Mouse (Mus musculus) embryonic fibroblast, embryonic 13.5 days (primary cell): ENCODE measurements around the gene Kif24. TPM values are rescaled to one million over a fixed set of nuclear protein-coding genes. Genes with fewer than 3 reads are reported as not detected.
A peak's percentile ranks its signal among the peaks of the same experiment; 100 is the strongest.
"Not testable (repeated sequence)": the region's sequence is repeated elsewhere in the genome, so short reads cannot be mapped to it uniquely, and the experiment has no call there.

Experiments
- H3K27ac ChIP-seq: 2 replicates; pipeline ENCODE4 v1.5.1; 2012; ENCODE audit warnings: low read length, control low read depth, inconsistent platforms; ENCODE audit not compliant: insufficient read depth
- H3K4me1 ChIP-seq: 2 replicates; pipeline ENCODE4 v1.6.1; 2011; ENCODE audit warnings: low read length; ENCODE audit not compliant: control insufficient read depth, insufficient read depth
- H3K4me3 ChIP-seq: 2 replicates; pipeline ENCODE4 v1.5.1; 2011; ENCODE audit warnings: mild to moderate bottlenecking, control low read depth, low read length; ENCODE audit not compliant: insufficient read depth
- CTCF ChIP-seq: IDR thresholded peaks from 2 replicates; pipeline ENCODE4 v1.5.1; 2011; ENCODE audit warnings: mild to moderate bottlenecking, control low read depth, low read length, moderate library complexity, borderline replicate concordance; ENCODE audit not compliant: insufficient read depth
- POLR2A ChIP-seq: IDR thresholded peaks from 2 replicates; pipeline ENCODE4 v1.6.1; 2011; ENCODE audit warnings: low read depth, mild to moderate bottlenecking, control low read depth, low read length, moderate library complexity
- polyA plus RNA-seq: library from polyadenylated mRNA; stranded (reverse); fragments of >200 nt; gene quantifications from 2 replicates; pipeline ENCODE4 v1.2.4, GENCODE M21; 2011; ENCODE audit warnings: low read depth; ENCODE audit not compliant: missing spikeins, insufficient read length

Gene Kif24
- polyA plus RNA-seq, 1 experiment = 5.8 TPM

DNA sequence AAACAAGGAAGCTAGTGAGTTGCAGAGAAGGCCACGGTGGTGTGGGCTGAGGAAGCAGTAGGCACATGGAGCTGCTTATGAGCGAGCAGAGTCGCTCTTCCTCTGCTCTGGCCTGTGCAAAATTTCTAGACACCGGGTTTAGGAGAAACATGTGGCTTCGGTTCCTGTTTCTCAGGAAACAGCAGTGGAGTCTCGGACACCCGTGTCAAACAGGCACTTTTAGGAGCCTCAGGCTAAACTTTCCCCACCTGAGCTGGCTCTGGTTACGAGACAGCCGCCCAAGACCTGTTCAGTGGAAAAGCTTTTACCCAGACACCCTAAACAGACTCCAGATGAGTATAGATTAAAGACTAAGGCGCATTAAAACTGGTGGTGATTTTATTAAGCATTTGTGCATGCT, 4.5 kb upstream of the Kif24 start:
- no peaks in the 10 kb centered on the region for H3K4me1 ChIP-seq
- no peak for TF ChIP-seq CTCF
- no peak for TF ChIP-seq POLR2A
- no peak overlapping the region for H3K4me3 ChIP-seq
- no peak overlapping the region for H3K27ac ChIP-seq

GRCm38 (mm10) chr4:41468396-41469080, 3.9 kb upstream of the Kif24 start:
- TF ChIP-seq POLR2A (no peak), CTCF (no peak)
- Histone ChIP-seq H3K4me3 (no peak overlapping the region), H3K4me1 (no peaks in the 10 kb centered on the region), H3K27ac (no peak overlapping the region)

- TF ChIP-seq CTCF (no peak), POLR2A (no peak)
- H3K27ac ChIP-seq = no peak overlapping the region
- H3K4me1 ChIP-seq = no peaks in the 10 kb centered on the region
- peak overlapping the region; percentile 58 for H3K4me3 ChIP-seq
Measured at GRCm38 (mm10) chr4:41465287-41465665, 589 bp upstream of the Kif24 start.

DNA sequence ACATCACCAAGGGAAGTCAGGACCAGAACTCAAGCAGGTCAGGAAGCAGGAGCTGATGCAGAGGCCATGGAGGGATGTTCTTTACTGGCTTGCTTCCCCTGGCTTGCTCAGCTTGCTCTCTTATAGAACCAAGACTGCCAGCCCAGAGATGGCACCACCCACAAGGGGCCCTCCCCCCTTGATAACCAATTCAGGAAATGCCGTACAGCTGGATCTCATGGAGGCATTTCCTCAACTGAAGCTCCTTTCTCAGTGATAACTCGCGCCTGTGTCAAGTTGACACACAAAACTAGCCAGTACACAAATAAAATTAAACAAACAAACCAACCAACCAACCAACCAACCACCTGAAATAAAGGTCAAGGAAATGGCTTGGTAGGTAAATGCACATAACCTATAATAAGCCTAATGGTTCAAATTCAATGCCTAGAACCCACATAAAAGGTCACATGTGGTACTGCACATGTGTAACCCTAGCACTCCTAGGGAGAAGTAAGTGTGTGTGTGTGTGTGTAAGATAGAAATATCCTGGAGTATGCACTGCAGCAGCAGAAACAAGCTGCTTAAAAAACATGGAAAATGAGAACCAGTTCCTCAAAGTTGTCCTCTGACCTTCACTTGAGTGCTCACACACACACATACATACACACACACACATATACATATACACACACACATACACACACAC, 1.5 kb downstream of the Kif24 start:
- not testable (repeated sequence) for H3K4me1 ChIP-seq, H3K27ac ChIP-seq, H3K4me3 ChIP-seq

DNA sequence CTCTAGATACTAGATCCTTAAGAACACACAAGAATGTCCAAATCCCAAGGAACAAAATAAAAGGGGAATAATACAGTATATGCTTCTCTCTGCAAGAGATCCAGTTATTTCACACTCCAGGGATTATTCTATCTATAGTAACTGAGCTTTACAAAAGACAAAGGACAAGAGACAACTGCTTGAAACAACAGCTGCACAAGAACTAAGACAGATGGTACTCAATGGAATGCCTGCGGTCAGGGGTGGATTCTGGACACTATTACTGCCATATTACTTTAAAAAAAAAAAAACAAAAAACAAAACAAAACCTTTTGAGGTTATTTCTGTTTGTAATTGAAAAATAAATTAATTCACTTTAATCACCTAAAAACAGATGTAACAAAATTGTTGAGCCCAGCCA, 4.0 kb downstream of the Kif24 start:
- Histone ChIP-seq H3K27ac (no peak overlapping the region), H3K4me1 (no peaks in the 10 kb centered on the region), H3K4me3 (no peak overlapping the region)

GRCm38 (mm10) chr4:41447595-41447994, 17.1 kb downstream of the Kif24 start:
- TF ChIP-seq POLR2A (no peak), CTCF (no peak)

More for the DNA sequence above, 4.0 kb downstream of the Kif24 start:
- TF ChIP-seq POLR2A = no peak
- TF ChIP-seq CTCF = no peak

DNA sequence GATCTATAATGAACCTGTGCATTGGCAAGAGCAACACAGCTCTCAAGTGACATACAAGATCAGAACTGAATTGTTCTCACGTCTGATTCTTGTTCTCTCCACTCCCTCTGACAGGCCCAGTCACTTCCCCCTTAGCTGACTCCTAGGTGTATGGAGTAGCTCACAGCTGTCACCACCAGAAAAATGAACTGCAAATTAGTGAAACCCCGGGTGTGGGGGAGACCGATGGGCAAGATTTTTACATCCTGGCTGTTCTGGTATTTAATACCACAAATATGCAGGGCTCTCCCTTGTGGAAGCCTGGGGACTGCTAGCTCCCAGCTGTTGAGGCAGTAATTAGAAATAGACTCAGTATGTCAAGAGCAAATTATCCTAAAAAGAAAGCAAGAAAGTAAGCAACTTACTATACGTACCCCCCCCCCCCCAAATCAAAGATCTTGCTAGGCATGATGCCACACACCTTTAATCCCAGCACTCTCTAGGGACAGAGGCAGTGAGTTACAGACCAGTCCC, 21.8 kb downstream of the Kif24 start:
- H3K4me3 ChIP-seq = no peak overlapping the region
- no peak overlapping the region for H3K27ac ChIP-seq
- TF ChIP-seq POLR2A (no peak), CTCF (no peak)
- H3K4me1 ChIP-seq = no peaks in the 10 kb centered on the region

More at GRCm38 (mm10) chr4:41447595-41447994, 17.1 kb downstream of the Kif24 start:
- no peak overlapping the region for H3K4me3 ChIP-seq
- no peak overlapping the region for H3K27ac ChIP-seq
- H3K4me1 ChIP-seq = no peaks in the 10 kb centered on the region

DNA sequence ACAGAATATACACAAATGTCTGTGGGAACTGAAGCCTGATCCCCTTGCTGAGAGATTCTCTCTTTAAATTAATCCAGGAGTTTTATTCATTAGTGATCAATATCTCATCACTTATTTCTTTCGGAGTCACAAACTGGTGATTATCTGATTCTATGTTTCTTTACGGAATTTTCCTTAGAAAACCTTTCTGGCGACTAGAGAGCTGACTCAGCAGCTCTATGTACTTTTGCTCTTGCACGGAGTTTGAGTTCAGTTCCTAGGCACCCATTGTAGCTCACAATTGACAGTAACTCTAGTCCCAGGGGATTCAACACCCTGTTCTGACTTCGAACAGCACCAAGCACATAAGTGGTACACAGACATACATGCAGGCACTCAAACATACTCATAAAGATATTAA, 25.8 kb downstream of the Kif24 start:
- TF ChIP-seq POLR2A (no peak), CTCF (no peak)
- Histone ChIP-seq H3K4me3 (no peak overlapping the region), H3K27ac (no peak overlapping the region), H3K4me1 (no peaks in the 10 kb centered on the region)

DNA sequence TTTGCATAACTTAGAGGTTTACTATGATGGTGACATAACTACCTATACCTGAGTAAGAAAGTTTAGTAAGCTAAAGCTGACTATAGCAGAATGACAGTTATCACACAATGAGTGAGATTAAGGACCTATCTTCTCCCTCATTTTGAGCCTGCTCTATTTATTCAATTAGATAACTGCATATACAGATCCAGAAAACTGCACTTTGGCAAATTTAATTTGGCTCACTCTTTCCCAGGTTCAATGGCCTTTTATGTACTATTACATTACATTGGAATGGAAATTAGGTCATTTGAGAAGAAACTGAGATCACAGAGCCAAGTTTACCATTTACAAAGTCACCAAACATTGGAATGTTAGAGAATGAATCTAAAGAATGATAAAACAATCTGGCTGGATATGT, 47.7 kb downstream of the Kif24 start:
- TF ChIP-seq CTCF = no peak
- no peak for TF ChIP-seq POLR2A
- H3K27ac ChIP-seq = no peak overlapping the region

GRCm38 (mm10) chr4:41409341-41409740, 55.3 kb downstream of the Kif24 start:
- Histone ChIP-seq H3K4me1 (no peaks in the 10 kb centered on the region), H3K4me3 (no peak overlapping the region), H3K27ac (no peak overlapping the region)
- TF ChIP-seq POLR2A (no peak), CTCF (no peak)

More for the DNA sequence above, 47.7 kb downstream of the Kif24 start:
- no peak overlapping the region for H3K4me3 ChIP-seq
- no peaks in the 10 kb centered on the region for H3K4me1 ChIP-seq

- Histone ChIP-seq H3K4me1 (no peaks in the 10 kb centered on the region), H3K27ac (no peak overlapping the region), H3K4me3 (no peak overlapping the region)
- TF ChIP-seq POLR2A (no peak), CTCF (no peak)
Measured at GRCm38 (mm10) chr4:41407353-41407752, 57.3 kb downstream of the Kif24 start.
